Mouse (Mus musculus) brain, embryonic 14.5 days (tissue): Measurements from ENCODE around the gene Trim71. TPM values are rescaled to one million over a fixed set of nuclear protein-coding genes. Genes with fewer than 3 reads are reported as not detected.

Experiments
- DNase-seq: peaks from one replicate; pipeline ENCODE4 v3.0.0-alpha.2; 2011; ENCODE audit warnings: low read depth
- CTCF ChIP-seq: fragments of 200-500 bp; IDR thresholded peaks from 2 replicates; pipeline ENCODE4 v1.5.1; 2012; ENCODE audit warnings: inconsistent platforms, mild to moderate bottlenecking, moderate library complexity, borderline replicate concordance; ENCODE audit not compliant: insufficient read depth, insufficient read length; ENCODE audit errors: extremely low read depth
- POLR2A ChIP-seq: fragments of 200-500 bp; IDR thresholded peaks from 2 replicates; pipeline ENCODE4 v1.6.1; 2012; ENCODE audit warnings: mild to moderate bottlenecking, inconsistent platforms, borderline replicate concordance; ENCODE audit not compliant: poor library complexity, insufficient read depth, insufficient read length, severe bottlenecking; ENCODE audit errors: extremely low read depth
- polyA plus RNA-seq: library from polyadenylated mRNA; depleted of rRNA; stranded (reverse); fragments of >200 nt; gene quantifications from 2 replicates; pipeline ENCODE4 v1.2.3, GENCODE M21; 2012

Trim71 gene
- polyA plus RNA-seq, 1 experiment, result 0.31 TPM

GRCm38 (mm10) chr9:114498218-114498617 lies 66.0 kb downstream of the Trim71 start:
- peak; percentile 85 for TF ChIP-seq CTCF
- TF ChIP-seq POLR2A, result no peak

GRCm38 (mm10) chr9:114496469-114496868 lies 67.7 kb downstream of the Trim71 start:
- DNase-seq, result no peak
- TF ChIP-seq POLR2A (no peak), CTCF (no peak)

More at GRCm38 (mm10) chr9:114498218-114498617, 66.0 kb downstream of the Trim71 start:
- peak; percentile 82 for DNase-seq

GRCm38 (mm10) chr9:114487481-114488258 lies 76.5 kb downstream of the Trim71 start:
- TF ChIP-seq POLR2A, result no peak
- TF ChIP-seq CTCF, result no peak

GRCm38 (mm10) chr9:114486808-114487207 lies 77.4 kb downstream of the Trim71 start:
- no peak for DNase-seq
- TF ChIP-seq POLR2A, result no peak

More at GRCm38 (mm10) chr9:114487481-114488258, 76.5 kb downstream of the Trim71 start:
- DNase-seq, result no peak

GRCm38 (mm10) chr9:114484771-114485170 lies 79.4 kb downstream of the Trim71 start:
- TF ChIP-seq CTCF (no peak), POLR2A (no peak)
- DNase-seq, result no peak

- no peak for DNase-seq
- TF ChIP-seq CTCF (no peak), POLR2A (no peak)
Measured at GRCm38 (mm10) chr9:114480940-114481339, 83.2 kb downstream of the Trim71 start.

- no peak for TF ChIP-seq CTCF
- no peak for TF ChIP-seq POLR2A
- no peak for DNase-seq
Measured at GRCm38 (mm10) chr9:114477019-114477418, 87.2 kb downstream of the Trim71 start.

- DNase-seq, result no peak
- TF ChIP-seq POLR2A (no peak), CTCF (no peak)
Measured at GRCm38 (mm10) chr9:114471892-114472291, 92.3 kb downstream of the Trim71 start.

GRCm38 (mm10) chr9:114468701-114469100 lies 95.5 kb downstream of the Trim71 start:
- DNase-seq, result no peak

GRCm38 (mm10) chr9:114468217-114468616 lies 96.0 kb downstream of the Trim71 start:
- TF ChIP-seq POLR2A, result no peak
- TF ChIP-seq CTCF, result no peak
- DNase-seq, result no peak

More at GRCm38 (mm10) chr9:114468701-114469100, 95.5 kb downstream of the Trim71 start:
- TF ChIP-seq POLR2A (no peak), CTCF (no peak)

GRCm38 (mm10) chr9:114466871-114467270 lies 97.3 kb downstream of the Trim71 start:
- no peak for TF ChIP-seq CTCF
- no peak for TF ChIP-seq POLR2A
- DNase-seq, result no peak

GRCm38 (mm10) chr9:114465442-114465841 lies 98.7 kb downstream of the Trim71 start:
- no peak for TF ChIP-seq POLR2A
- TF ChIP-seq CTCF, result no peak
- no peak for DNase-seq
